Mouse (Mus musculus) embryonic facial prominence, embryonic 11.5 days (tissue): ENCODE data around the gene Spag9. TPM values are rescaled to one million over a fixed set of nuclear protein-coding genes. Genes with fewer than 3 reads are reported as not detected.

Source experiments
- ATAC-seq: fragments of 200-750 bp; cut with Nextera tagmentation; replicated peaks from 2 replicates; pipeline ENCODE4 v1.8.0; 2017; ENCODE audit warnings: low read depth; ENCODE audit not compliant: insufficient number of reproducible peaks, low FRiP score, low TSS enrichment
- DNase-seq: peaks from one replicate; pipeline ENCODE4 v3.0.0-alpha.2; 2015; ENCODE audit warnings: low spot score
- H3K27ac ChIP-seq: fragments of 300-500 bp; sonication (generic); replicated peaks from 2 replicates; pipeline ENCODE4 v1.5.1; 2014; ENCODE audit warnings: mild to moderate bottlenecking, low read depth, low read length, control low read depth
- H3K27me3 ChIP-seq: fragments of 300-500 bp; sonication (generic); 2 replicates; pipeline ENCODE4 v1.6.1; 2014; ENCODE audit warnings: mild to moderate bottlenecking, low read length, moderate library complexity, mixed read lengths; ENCODE audit not compliant: control insufficient read depth, insufficient read depth
- H3K36me3 ChIP-seq: fragments of 300-500 bp; sonication (generic); replicated peaks from 2 replicates; pipeline ENCODE4 v1.6.1; 2014; ENCODE audit warnings: low read depth, mild to moderate bottlenecking, low read length, moderate library complexity, mixed read lengths; ENCODE audit not compliant: control insufficient read depth, insufficient read depth
- H3K4me1 ChIP-seq: fragments of 300-500 bp; sonication (generic); 2 replicates; pipeline ENCODE4 v1.6.1; 2014; ENCODE audit warnings: low read length, mixed read lengths; ENCODE audit not compliant: control insufficient read depth, insufficient read depth
- H3K4me2 ChIP-seq: fragments of 300-500 bp; sonication (generic); 2 replicates; pipeline ENCODE4 v1.6.1; 2014; ENCODE audit warnings: low read depth, mild to moderate bottlenecking, control low read depth, low read length, moderate library complexity
- H3K4me3 ChIP-seq: fragments of 300-500 bp; sonication (generic); 2 replicates; pipeline ENCODE4 v1.5.1; 2014; ENCODE audit warnings: low read depth, low read length, control low read depth
- H3K9ac ChIP-seq: fragments of 300-500 bp; sonication (generic); replicated peaks from 2 replicates; pipeline ENCODE4 v1.6.1; 2014; ENCODE audit warnings: mild to moderate bottlenecking, control low read depth, low read length
- H3K9me3 ChIP-seq: fragments of 300-500 bp; sonication (generic); replicated peaks from 2 replicates; pipeline ENCODE4 v1.6.1; 2016; ENCODE audit warnings: mild to moderate bottlenecking, low read length, inconsistent platforms, mixed read lengths; ENCODE audit not compliant: control insufficient read depth
- WGBS: fragments of 180-500 bp; shearing (Covaris S2); extraction: QIAGEN DNeasy Blood & Tissue Kit; methylation state at CpG from one replicate; pipeline ENCODE4 v1.1.7; 2014; 5-methylcytosine and 5-hydroxymethylcytosine counted together
- polyA plus RNA-seq: library from polyadenylated mRNA; unstranded; fragments of >200 nt; fragmentation: Nextera tagmentation; extraction: Ambion mirVana; gene quantifications from 2 replicates; pipeline ENCODE4 v1.2.1, GENCODE M21; 2014

Gene Spag9
- polyA plus RNA-seq = 42.4 and 42.9 TPM in 2 replicates

- ATAC-seq (peak; percentile 90), DNase-seq (peak; percentile 96)
- Histone ChIP-seq H3K4me1 (peaks cover 4% of the 10 kb centered on the region; the same call in 1 of the 2 replicates), H3K4me2 (peak within 1 kb of the TSS; percentile 87), H3K27me3 (no peaks in the 10 kb centered on the region), H3K27ac (peak within 1 kb of the TSS; percentile 80), H3K4me3 (peak within 1 kb of the TSS; percentile 98), H3K9ac (peak within 1 kb of the TSS; percentile 88), H3K36me3 (no peaks in the 10 kb centered on the region), H3K9me3 (no peaks in the 10 kb centered on the region)
- WGBS = 0% methylated on average over 51 of the region's 70 CpGs
Measured at GRCm38 (mm10) chr11:93995720-93996305, at the start of gene Spag9. Gene Spag9 (plus strand): TSS chr11:93996091.

- no peak overlapping the region for H3K4me3 ChIP-seq
- H3K36me3 ChIP-seq = peaks cover 10% of the 10 kb centered on the region
- H3K9me3 ChIP-seq = no peaks in the 10 kb centered on the region
- ATAC-seq (no peak), DNase-seq (no peak)
- H3K4me1 ChIP-seq = no peaks in the 10 kb centered on the region; the same call in 1 of the 2 replicates
- H3K27me3 ChIP-seq = no peaks in the 10 kb centered on the region
- 83% methylated on average over 9 of the region's 9 CpGs for WGBS
- no peak overlapping the region for H3K27ac ChIP-seq
- no peak overlapping the region for H3K9ac ChIP-seq
- H3K4me2 ChIP-seq = no peak overlapping the region
Measured at GRCm38 (mm10) chr11:93948887-93949567, 46.9 kb upstream of the Spag9 start.

GRCm38 (mm10) chr11:93950045-93950444 lies 45.8 kb upstream of the Spag9 start:
- no peak overlapping the region for H3K4me3 ChIP-seq
- no peaks in the 10 kb centered on the region for H3K27me3 ChIP-seq
- H3K4me1 ChIP-seq = no peaks in the 10 kb centered on the region; the same call in 1 of the 2 replicates
- H3K4me2 ChIP-seq = no peak overlapping the region
- 85% methylated on average over 1 of the region's 1 CpGs for WGBS
- no peak for DNase-seq
- no peak overlapping the region for H3K27ac ChIP-seq
- H3K9ac ChIP-seq = no peak overlapping the region
- no peak for ATAC-seq
- peaks cover 10% of the 10 kb centered on the region for H3K36me3 ChIP-seq
- no peaks in the 10 kb centered on the region for H3K9me3 ChIP-seq

- WGBS = 48% methylated on average over 5 of the region's 5 CpGs
- Histone ChIP-seq H3K27ac (no peak overlapping the region), H3K4me3 (no peak overlapping the region), H3K36me3 (peaks cover 10% of the 10 kb centered on the region), H3K27me3 (no peaks in the 10 kb centered on the region), H3K4me2 (no peak overlapping the region), H3K9me3 (no peaks in the 10 kb centered on the region), H3K4me1 (no peaks in the 10 kb centered on the region; the same call in 1 of the 2 replicates), H3K9ac (no peak overlapping the region)
- DNase-seq (no peak), ATAC-seq (no peak)
Measured at GRCm38 (mm10) chr11:93952376-93952775, 43.5 kb upstream of the Spag9 start.

- Histone ChIP-seq H3K36me3 (peaks cover 7% of the 10 kb centered on the region; the same call in 1 of the 2 replicates), H3K27me3 (no peaks in the 10 kb centered on the region), H3K4me3 (peak overlapping the region; percentile 71), H3K27ac (no peak overlapping the region), H3K9ac (peak overlapping the region; percentile 72), H3K9me3 (no peaks in the 10 kb centered on the region), H3K4me1 (no peaks in the 10 kb centered on the region; the same call in 1 of the 2 replicates), H3K4me2 (peak overlapping the region; percentile 53)
- DNase-seq = no peak
- ATAC-seq = peak; percentile 31; the same call in 1 of the 2 replicates
- 46% methylated on average over 13 of the region's 13 CpGs for WGBS
Measured at GRCm38 (mm10) chr11:93954738-93955255, 41.1 kb upstream of the Spag9 start.

- peaks cover 7% of the 10 kb centered on the region for H3K36me3 ChIP-seq
- peak overlapping the region; percentile 72 for H3K9ac ChIP-seq
- H3K27me3 ChIP-seq = no peaks in the 10 kb centered on the region
- peak overlapping the region; percentile 53 for H3K4me2 ChIP-seq
- ATAC-seq (peak; percentile 96), DNase-seq (peak; percentile 95)
- H3K27ac ChIP-seq = peak overlapping the region; percentile 87
- no peaks in the 10 kb centered on the region for H3K9me3 ChIP-seq
- WGBS = under 1% methylated on average over 63 of the region's 67 CpGs
- H3K4me3 ChIP-seq = peak overlapping the region; percentile 71
- no peaks in the 10 kb centered on the region; the same call in 1 of the 2 replicates for H3K4me1 ChIP-seq
Measured at GRCm38 (mm10) chr11:93955256-93956150, 40.4 kb upstream of the Spag9 start.

GRCm38 (mm10) chr11:93956159-93956558 lies 39.7 kb upstream of the Spag9 start, which contains the start of gene Nme2:
Gene Nme2 (minus strand): TSS chr11:93956259.
- Histone ChIP-seq H3K4me1 (no peaks in the 10 kb centered on the region; the same call in 1 of the 2 replicates), H3K9me3 (no peaks in the 10 kb centered on the region), H3K27ac (peak within 1 kb of the TSS; percentile 87), H3K9ac (peak within 1 kb of the TSS; percentile 72), H3K4me2 (peak within 1 kb of the TSS; percentile 53), H3K36me3 (peaks cover 5% of the 10 kb centered on the region), H3K4me3 (peak within 1 kb of the TSS; percentile 71), H3K27me3 (no peaks in the 10 kb centered on the region)
- 0 out of 2 replicates have a peak, but pooled peaks have one; percentile 3 for ATAC-seq
- DNase-seq = no peak
- 3% methylated on average over 6 of the region's 6 CpGs for WGBS
